Mouse (Mus musculus) spleen, adult 18-20 months (tissue): ENCODE measurements around the gene Olfr707.
"Not testable (repeated sequence)": the region's sequence is repeated elsewhere in the genome, so short reads cannot be mapped to it uniquely, and the experiment has no call there.

Source experiments
- DNase-seq, 2 experiments: peaks; one replicate each; pipeline ENCODE4 v3.0.0; 2022; ENCODE audit warnings: mixed read lengths in 2 of 2

Gene Olfr707

GRCm38 (mm10) chr7:106901141-106901540 lies at the start of gene Olfr707:
Gene Olfr707, minus strand, starts transcription at chr7:106901241.
- DNase-seq = not testable (repeated sequence)

GRCm38 (mm10) chr7:106948212-106948611 lies 47.2 kb upstream of the Olfr707 start, which contains the start of gene Olfr710:
Gene Olfr710, minus strand, starts transcription at chr7:106948312.
- no peak for DNase-seq

GRCm38 (mm10) chr7:106932119-106932518 lies 31.1 kb upstream of the Olfr707 start, which contains the start of gene Olfr709-ps1:
Gene Olfr709-ps1, minus strand, starts transcription at chr7:106932219.
- DNase-seq = no peak

- DNase-seq = not testable (repeated sequence)
Measured at GRCm38 (mm10) chr7:106920961-106921360, 19.9 kb upstream of the Olfr707 start.

- no peak for DNase-seq
Measured at GRCm38 (mm10) chr7:106907676-106908075, 6.6 kb upstream of the Olfr707 start, which contains the start of gene Olfr1532-ps1. Gene Olfr1532-ps1, plus strand, starts transcription at chr7:106908001.

- no peak for DNase-seq
Measured at GRCm38 (mm10) chr7:106888062-106888461, 13.0 kb downstream of the Olfr707 start, which contains the start of gene Olfr706. Gene Olfr706, minus strand, starts transcription at chr7:106888162.

GRCm38 (mm10) chr7:106876791-106877190 lies 24.2 kb downstream of the Olfr707 start, which contains the start of gene Olfr705:
Gene Olfr705, minus strand, starts transcription at chr7:106876891.
- no peak for DNase-seq

- no peak for DNase-seq
Measured at GRCm38 (mm10) chr7:106862885-106863284, 38.2 kb downstream of the Olfr707 start, which contains the start of gene Olfr704. Gene Olfr704, plus strand, starts transcription at chr7:106863185.

- no peak for DNase-seq
Measured at GRCm38 (mm10) chr7:106843060-106843459, 58.0 kb downstream of the Olfr707 start, which contains the start of gene Olfr703. Gene Olfr703, plus strand, starts transcription at chr7:106843360.
